Mouse (Mus musculus) ES-Bruce4 (cell line): Measurements from ENCODE around the gene Kcng4. TPM values are rescaled to one million over a fixed set of nuclear protein-coding genes. Genes with fewer than 3 reads are reported as not detected.
A peak's percentile ranks its signal among the peaks of the same experiment; 100 is the strongest.

Source experiments
- H3K27ac ChIP-seq: 2 replicates; pipeline ENCODE4 v1.5.1; 2012; ENCODE audit warnings: low read length, inconsistent platforms; ENCODE audit not compliant: insufficient read depth
- H3K27me3 ChIP-seq: 2 replicates; pipeline ENCODE4 v1.6.1; 2012; ENCODE audit warnings: mild to moderate bottlenecking, low read length, inconsistent platforms; ENCODE audit not compliant: control insufficient read depth, poor library complexity, insufficient read depth, severe bottlenecking
- H3K36me3 ChIP-seq: 2 replicates; pipeline ENCODE4 v1.6.1; 2012; ENCODE audit warnings: inconsistent platforms, mild to moderate bottlenecking, low read length, moderate library complexity; ENCODE audit not compliant: control insufficient read depth, poor library complexity, insufficient read depth, severe bottlenecking
- H3K4me1 ChIP-seq: one replicate; pipeline ENCODE4 v1.8.1; 2011; ENCODE audit warnings: low read length; ENCODE audit not compliant: control insufficient read depth, insufficient read depth
- H3K4me3 ChIP-seq: 2 replicates; pipeline ENCODE4 v1.5.1; 2011; ENCODE audit warnings: low read depth, mild to moderate bottlenecking, low read length
- H3K9ac ChIP-seq: 2 replicates; pipeline ENCODE4 v1.6.1; 2012; ENCODE audit warnings: low read depth, mild to moderate bottlenecking, inconsistent platforms; ENCODE audit not compliant: poor library complexity, severe bottlenecking
- H3K9me3 ChIP-seq: replicated peaks from 2 replicates; pipeline ENCODE4 v1.6.1; 2012; ENCODE audit warnings: mild to moderate bottlenecking, low read length, inconsistent platforms; ENCODE audit not compliant: control insufficient read depth, poor library complexity, insufficient read depth, severe bottlenecking
- CTCF ChIP-seq: IDR thresholded peaks from one replicate; pipeline ENCODE4 v1.8.1; 2011; ENCODE audit warnings: low read depth, low read length
- EP300 ChIP-seq: IDR thresholded peaks from 2 replicates; pipeline ENCODE4 v1.6.1; 2011; ENCODE audit warnings: low read depth, low read length; ENCODE audit not compliant: insufficient read depth
- POLR2A ChIP-seq: IDR thresholded peaks from one replicate; pipeline ENCODE4 v1.8.1; 2011; ENCODE audit warnings: low read length; ENCODE audit not compliant: insufficient read depth
- polyA plus RNA-seq: library from polyadenylated mRNA; stranded (reverse); fragments of >200 nt; gene quantifications from 2 replicates; pipeline ENCODE4 v1.2.4, GENCODE M21; 2011; ENCODE audit warnings: low read depth; ENCODE audit not compliant: missing spikeins, insufficient read depth, insufficient read length

Kcng4 gene
- polyA plus RNA-seq, 1 experiment, result not detected

GRCm38 (mm10) chr8:119637381-119637780 lies 1.9 kb upstream of the Kcng4 start:
- Histone ChIP-seq H3K27ac (no peak overlapping the region), H3K9ac (no peak overlapping the region), H3K36me3 (no peaks in the 10 kb centered on the region), H3K4me3 (no peak overlapping the region), H3K4me1 (no peaks in the 10 kb centered on the region), H3K9me3 (no peaks in the 10 kb centered on the region), H3K27me3 (no peaks in the 10 kb centered on the region; the same call in 1 of the 2 replicates)
- no peak for TF ChIP-seq POLR2A
- no peak for TF ChIP-seq CTCF
- TF ChIP-seq EP300, result no peak

GRCm38 (mm10) chr8:119636766-119637165 lies 1.3 kb upstream of the Kcng4 start:
- Histone ChIP-seq H3K27ac (no peak overlapping the region), H3K4me1 (no peaks in the 10 kb centered on the region), H3K4me3 (no peak overlapping the region), H3K9me3 (no peaks in the 10 kb centered on the region), H3K36me3 (no peaks in the 10 kb centered on the region), H3K27me3 (no peaks in the 10 kb centered on the region; the same call in none of the 2 replicates), H3K9ac (no peak overlapping the region)
- TF ChIP-seq EP300, result no peak
- TF ChIP-seq CTCF, result no peak
- TF ChIP-seq POLR2A, result no peak

- Histone ChIP-seq H3K9me3 (no peaks in the 10 kb centered on the region), H3K27ac (no peak overlapping the region), H3K4me3 (no peak overlapping the region), H3K36me3 (no peaks in the 10 kb centered on the region), H3K27me3 (no peaks in the 10 kb centered on the region; the same call in none of the 2 replicates), H3K4me1 (no peaks in the 10 kb centered on the region), H3K9ac (no peak overlapping the region)
- TF ChIP-seq POLR2A, result no peak
- TF ChIP-seq EP300, result no peak
- TF ChIP-seq CTCF, result no peak
These were observed 478 bp upstream of the Kcng4 start for GRCm38 (mm10) chr8:119635958-119636357.

- H3K27me3 ChIP-seq, result no peaks in the 10 kb centered on the region; the same call in none of the 2 replicates
- H3K4me1 ChIP-seq, result no peaks in the 10 kb centered on the region
- H3K27ac ChIP-seq, result no peak overlapping the region
These were observed 704 bp downstream of the Kcng4 start for GRCm38 (mm10) chr8:119634616-119635336.

GRCm38 (mm10) chr8:119632909-119633308 lies 2.6 kb downstream of the Kcng4 start:
- Histone ChIP-seq H3K4me3 (peak overlapping the region; percentile 22), H3K27me3 (no peaks in the 10 kb centered on the region; the same call in none of the 2 replicates), H3K36me3 (no peaks in the 10 kb centered on the region), H3K9me3 (no peaks in the 10 kb centered on the region), H3K27ac (no peak overlapping the region), H3K4me1 (peaks cover under 1% of the 10 kb centered on the region), H3K9ac (peak overlapping the region; percentile 22)
- TF ChIP-seq CTCF, result no peak
- no peak for TF ChIP-seq EP300
- no peak for TF ChIP-seq POLR2A

More at GRCm38 (mm10) chr8:119634616-119635336, 704 bp downstream of the Kcng4 start:
- Histone ChIP-seq H3K4me3 (no peak overlapping the region), H3K36me3 (no peaks in the 10 kb centered on the region), H3K9ac (no peak overlapping the region), H3K9me3 (no peaks in the 10 kb centered on the region)
- no peak for TF ChIP-seq POLR2A
- no peak for TF ChIP-seq EP300
- TF ChIP-seq CTCF, result no peak

GRCm38 (mm10) chr8:119632246-119632645 lies 3.2 kb downstream of the Kcng4 start:
- Histone ChIP-seq H3K4me3 (no peak overlapping the region), H3K36me3 (no peaks in the 10 kb centered on the region), H3K9me3 (no peaks in the 10 kb centered on the region), H3K27ac (no peak overlapping the region), H3K4me1 (peaks cover 6% of the 10 kb centered on the region), H3K27me3 (no peaks in the 10 kb centered on the region; the same call in none of the 2 replicates), H3K9ac (no peak overlapping the region)
- no peak for TF ChIP-seq CTCF
- no peak for TF ChIP-seq POLR2A
- TF ChIP-seq EP300, result no peak
